18 mouse cellular contexts compared by ENCODE assay signal in genomic region chr2:166190816-166191215, GRCm38 (mm10). TPM values are rescaled to one million over a fixed set of nuclear protein-coding genes. Genes with fewer than 3 reads are reported as not detected.
DNase-seq lines count a peak whose midpoint lies in the region; ATAC-seq and TF ChIP-seq lines count a peak whose summit lies in the region.
"Had no signal": no experiment of that assay in that cellular context is flagged by ENCODE, and none has a peak within 500 bp of the region (broad histone marks: within the 10 kb centered on the region; RNA-seq: fewer than 3 reads in every experiment).

No protein-coding gene starts in this region.

- H3K27me3 ChIP-seq in kidney, embryonic 16.5 days (ENCODE audit: insufficient read depth, low read length): no peaks in the 10 kb centered on the region; the same call in 1 of the 2 replicates
- H3K27me3 ChIP-seq in kidney, adult 2 months (replicated peaks; ENCODE audit: control insufficient read depth, insufficient read depth, low read length): no peaks in the 10 kb centered on the region
- H3K27me3 ChIP-seq in limb, embryonic 10.5 days (ENCODE audit: low read depth, poor library complexity, severe bottlenecking): no peaks in the 10 kb centered on the region
- H3K27me3 ChIP-seq: embryonic facial prominence, embryonic 15.5 days; liver, embryonic 13.5 days; stomach, embryonic 15.5 days had no signal

- H3K4me2 ChIP-seq in kidney, embryonic 16.5 days (replicated peaks; ENCODE audit: low read depth, low read length): no peak overlapping the region
- H3K4me2 ChIP-seq: embryonic facial prominence, embryonic 15.5 days; liver, embryonic 13.5 days; midbrain, embryonic 11.5 days; stomach, embryonic 15.5 days had no signal

- no peak overlapping the region for H3K27ac ChIP-seq in kidney, embryonic 16.5 days (ENCODE audit: low read length)
- H3K27ac ChIP-seq in kidney, adult 2 months (ENCODE audit: insufficient read depth, low read depth, low read length): 0 out of 2 replicates have a peak overlapping the region, but pooled peaks have one; percentile 0
- peak overlapping the region; percentile 79 for H3K27ac ChIP-seq in limb, embryonic 10.5 days
- H3K27ac ChIP-seq: embryonic facial prominence, embryonic 15.5 days; layer of hippocampus, adult 2 months; liver, embryonic 13.5 days; stomach, embryonic 15.5 days had no signal

- TF ChIP-seq CTCF in kidney, adult 2 months (conservative IDR thresholded peaks at IDR 0.05; ENCODE audit: insufficient read depth, insufficient read length, low read depth, low read length): no peak

- H3K9ac ChIP-seq in kidney, embryonic 16.5 days (replicated peaks; ENCODE audit: low read length): no peak overlapping the region
- H3K9ac ChIP-seq: embryonic facial prominence, embryonic 15.5 days; liver, embryonic 13.5 days; stomach, embryonic 15.5 days had no signal

- ATAC-seq in kidney, embryonic 16.5 days (ENCODE audit: low FRiP score, low TSS enrichment): no peak
- ATAC-seq: forebrain, embryonic 16.5 days; lung, postnatal 0 days had no signal

- peaks cover 3% of the 10 kb centered on the region; the same call in 1 of the 2 replicates for H3K9me3 ChIP-seq in kidney, embryonic 16.5 days (ENCODE audit: low read length)
- H3K9me3 ChIP-seq in limb, embryonic 10.5 days (replicated peaks): no peaks in the 10 kb centered on the region
- H3K9me3 ChIP-seq: liver, embryonic 13.5 days; stomach, embryonic 15.5 days had no signal

- intact Hi-C loops in heart, postnatal 14 days (cut with DNase I): no loop called here

- TF ChIP-seq POLR2A in kidney, adult 2 months (IDR thresholded peaks at IDR 0.05; ENCODE audit: low read depth, low read length): no peak

- peaks cover 38% of the 10 kb centered on the region for H3K4me1 ChIP-seq in kidney, embryonic 16.5 days (ENCODE audit: insufficient read depth, low read length)
- peaks cover 16% of the 10 kb centered on the region; the same call in 1 of the 2 replicates for H3K4me1 ChIP-seq in kidney, adult 2 months (ENCODE audit: control insufficient read depth, insufficient read depth, low read length)
- H3K4me1 ChIP-seq in limb, embryonic 10.5 days: peaks cover 84% of the 10 kb centered on the region
- H3K4me1 ChIP-seq: liver, embryonic 13.5 days had no signal

- DNase-seq in adrenal gland, postnatal 10 days: peak; percentile 50
- no peak for DNase-seq in adrenal gland, postnatal 25 days
- peak; percentile 91 for DNase-seq in kidney, adult 11 months
- DNase-seq in kidney, adult 2 months: peak; percentile 93
- no peak for DNase-seq in limb, embryonic 10.5 days (ENCODE audit: low spot score)
- DNase-seq in thymus, postnatal 25 days: no peak
- no peak for DNase-seq in heart, postnatal 14 days
- DNase-seq: cerebellum, adult 9-11 months; liver, embryonic 13.5 days; right cerebral cortex, postnatal 4 days; thymus, postnatal 14 days had no signal

- no peak overlapping the region for H3K4me3 ChIP-seq in kidney, embryonic 16.5 days (ENCODE audit: low read length)
- H3K4me3 ChIP-seq in kidney, adult 2 months (ENCODE audit: insufficient read depth, low read depth, low read length): no peak overlapping the region
- no peak overlapping the region for H3K4me3 ChIP-seq in limb, embryonic 10.5 days
- H3K4me3 ChIP-seq: embryonic facial prominence, embryonic 15.5 days; layer of hippocampus, adult 2 months; liver, embryonic 13.5 days; stomach, embryonic 15.5 days had no signal

- 31% methylated on average over 8 of the region's 8 CpGs for WGBS in kidney, embryonic 16.5 days
- WGBS in kidney, adult 2 months: 31% methylated on average over 8 of the region's 8 CpGs
- WGBS in limb, embryonic 10.5 days: 60% methylated on average over 8 of the region's 8 CpGs

- no peaks in the 10 kb centered on the region for H3K36me3 ChIP-seq in kidney, embryonic 16.5 days (ENCODE audit: insufficient read depth, low read length)
- no peaks in the 10 kb centered on the region for H3K36me3 ChIP-seq in kidney, adult 2 months (ENCODE audit: control insufficient read depth, insufficient read depth, low read length)
- no peaks in the 10 kb centered on the region for H3K36me3 ChIP-seq in limb, embryonic 10.5 days
- H3K36me3 ChIP-seq: embryonic facial prominence, embryonic 15.5 days; liver, embryonic 13.5 days; stomach, embryonic 15.5 days had no signal

RNA-seq across cellular contexts. Expression of gene Sulf2, which starts 35.4 kb away (rescaled TPM):
- 10 to 100 TPM; 54.5 to 62.8 TPM for total RNA-seq in adrenal gland, postnatal 10 days (2021)
- total RNA-seq in adrenal gland, postnatal 25 days (2021): 54.4 and 55.9 TPM in 2 replicates
- 52.7 and 54.8 TPM in 2 replicates for polyA plus RNA-seq in kidney, embryonic 16.5 days (2015; fragmentation: Nextera tagmentation; extraction: Ambion mirVana)
- polyA plus RNA-seq in kidney, adult 2 months (2012; rRNA removed): 18.6 and 23.8 TPM in 2 replicates
- polyA plus RNA-seq in limb, embryonic 10.5 days (2016; fragmentation: Nextera tagmentation; extraction: Ambion mirVana): 157 and 188 TPM in 2 replicates
- 10 to 100 TPM; 59.3 to 60.7 TPM for total RNA-seq in heart, postnatal 14 days (2021)

Comparison
In these comparisons a context has a peak if more than half of its experiments do, and no peak if none do; other contexts are left out.
1. DNase-seq: peak in adrenal gland, postnatal 10 days (single experiment), kidney, adult 11 months (single experiment) and kidney, adult 2 months (single experiment); none in adrenal gland, postnatal 25 days (single experiment), limb, embryonic 10.5 days (single experiment), thymus, postnatal 25 days (single experiment) and heart, postnatal 14 days (0 of 2).